8 mouse cellular contexts compared by ENCODE assay signal in genomic region chr9:103111621-103112470, GRCm38 (mm10). TPM values are rescaled to one million over a fixed set of nuclear protein-coding genes. Genes with fewer than 3 reads are reported as not detected.
DNase-seq lines count a peak whose midpoint lies in the region; ATAC-seq lines count a peak whose summit lies in the region.

Gene Rab6b (plus strand): TSS chr9:103111787.

- DNase-seq in 3134 (ENCODE audit: extremely low read depth, insufficient read length, low spot score), result peak; percentile 59
- DNase-seq in R1 (ENCODE audit: low read depth, low spot score), result peak; percentile 65
- peak; percentile 71 for DNase-seq in embryo, embryonic 10.5 days (ENCODE audit: low spot score)
- DNase-seq in kidney, postnatal 4 days, result peak; percentile 61 to 76

- no peaks in the 10 kb centered on the region for H3K36me3 ChIP-seq in heart, embryonic 11.5 days (ENCODE audit: control insufficient read depth, insufficient read depth, low read length)
- no peaks in the 10 kb centered on the region for H3K36me3 ChIP-seq in liver, embryonic 16.5 days (ENCODE audit: control insufficient read depth, insufficient read depth)
- H3K36me3 ChIP-seq in neural tube, embryonic 15.5 days, result 0 out of 2 replicates have a peak, but pooled peaks cover 2% of the 10 kb centered on the region

- peak within 1 kb of the TSS; percentile 71 for H3K9ac ChIP-seq in heart, embryonic 11.5 days (ENCODE audit: low read depth, low read length)
- H3K9ac ChIP-seq in liver, embryonic 16.5 days (ENCODE audit: low read depth, low read length), result no peak within 1 kb of the TSS
- peak within 1 kb of the TSS; percentile 78 for H3K9ac ChIP-seq in neural tube, embryonic 15.5 days (replicated peaks)

- peaks cover 14% of the 10 kb centered on the region; the same call in 1 of the 2 replicates for H3K4me1 ChIP-seq in heart, embryonic 11.5 days (ENCODE audit: control insufficient read depth, insufficient read depth, low read length)
- peaks cover 4% of the 10 kb centered on the region for H3K4me1 ChIP-seq in liver, embryonic 16.5 days (ENCODE audit: control insufficient read depth, low read depth, low read length)
- H3K4me1 ChIP-seq in neural tube, embryonic 15.5 days, result peaks cover 52% of the 10 kb centered on the region

- under 1% methylated on average over 38 of the region's 81 CpGs for WGBS in heart, embryonic 11.5 days (ENCODE audit: insufficient replicate concordance)
- under 1% methylated on average over 71 of the region's 81 CpGs for WGBS in liver, embryonic 16.5 days (ENCODE audit: insufficient replicate concordance)
- under 1% methylated on average over 58 of the region's 81 CpGs for WGBS in neural tube, embryonic 15.5 days

- H3K27me3 ChIP-seq in heart, embryonic 11.5 days (ENCODE audit: control insufficient read depth, insufficient read depth, low read length), result peaks cover 48% of the 10 kb centered on the region
- peaks cover 46% of the 10 kb centered on the region for H3K27me3 ChIP-seq in liver, embryonic 16.5 days (ENCODE audit: control insufficient read depth, insufficient read depth, low read depth, low read length)
- no peaks in the 10 kb centered on the region for H3K27me3 ChIP-seq in neural tube, embryonic 15.5 days (replicated peaks)

- H3K27ac ChIP-seq in heart, embryonic 11.5 days (ENCODE audit: low read depth, low read length), result no peak within 1 kb of the TSS
- no peak within 1 kb of the TSS for H3K27ac ChIP-seq in liver, embryonic 16.5 days (ENCODE audit: low read length)
- H3K27ac ChIP-seq in neural tube, embryonic 15.5 days (replicated peaks), result peak within 1 kb of the TSS; percentile 97

- peak within 1 kb of the TSS; percentile 97 for H3K4me2 ChIP-seq in heart, embryonic 11.5 days
- H3K4me2 ChIP-seq in liver, embryonic 16.5 days (ENCODE audit: low read depth, low read length), result peak within 1 kb of the TSS; percentile 76
- peak within 1 kb of the TSS; percentile 79 for H3K4me2 ChIP-seq in neural tube, embryonic 15.5 days

- peak within 1 kb of the TSS; percentile 69 for H3K4me3 ChIP-seq in heart, embryonic 11.5 days (ENCODE audit: low read depth, low read length)
- H3K4me3 ChIP-seq in liver, embryonic 16.5 days (ENCODE audit: low read depth, low read length), result peak within 1 kb of the TSS; percentile 54
- peak within 1 kb of the TSS; percentile 91 for H3K4me3 ChIP-seq in neural tube, embryonic 15.5 days (replicated peaks)

- ATAC-seq in heart, embryonic 11.5 days (replicated peaks; ENCODE audit: insufficient number of reproducible peaks, low FRiP score, low TSS enrichment), result peak; percentile 55
- no peak; the same call in 1 of the 2 replicates for ATAC-seq in liver, embryonic 16.5 days (ENCODE audit: low read depth)
- ATAC-seq in neural tube, embryonic 15.5 days (ENCODE audit: low FRiP score), result peak; percentile 81
- no peak for ATAC-seq in erythroid progenitor cell, adult 5-6 weeks (replicated peaks; ENCODE audit: low FRiP score, poor library complexity, severe bottlenecking)

- no peaks in the 10 kb centered on the region for H3K9me3 ChIP-seq in heart, embryonic 11.5 days (replicated peaks; ENCODE audit: control insufficient read depth, low read length)
- H3K9me3 ChIP-seq in liver, embryonic 16.5 days (replicated peaks; ENCODE audit: control insufficient read depth, low read length), result no peaks in the 10 kb centered on the region
- H3K9me3 ChIP-seq in neural tube, embryonic 15.5 days (replicated peaks), result no peaks in the 10 kb centered on the region

RNA-seq across cellular contexts. Expression of gene Rab6b, which starts in this region (rescaled TPM):
- 1.4 and 1.7 TPM in 2 replicates for polyA plus RNA-seq in heart, embryonic 11.5 days (2014; fragmentation: Nextera tagmentation; extraction: Ambion mirVana)
- 0.13 and 0.27 TPM in 2 replicates for polyA plus RNA-seq in liver, embryonic 16.5 days (2015; fragmentation: Nextera tagmentation; extraction: Ambion mirVana)
- 105 and 117 TPM in 2 replicates for polyA plus RNA-seq in neural tube, embryonic 15.5 days (2015; fragmentation: Nextera tagmentation; extraction: Ambion mirVana)
- 0.36 and 0.42 TPM in 2 replicates for total RNA-seq in erythroid progenitor cell, adult 5-6 weeks (2015; ENCODE audit: low replicate concordance)
- 0.61 and 0.64 TPM in 2 replicates for total RNA-seq in erythroid progenitor cell, adult 5-6 weeks (2017; ENCODE audit: low replicate concordance)

Comparison
In these comparisons a context has a peak if more than half of its experiments do, and no peak if none do; other contexts are left out.
1. RNA of gene Rab6b (polyA plus RNA-seq): 105 to 117 TPM in neural tube, embryonic 15.5 days; 1.4 to 1.7 TPM in heart, embryonic 11.5 days and 0.13 to 0.27 TPM in liver, embryonic 16.5 days; every median in the first group is over 10 times any median in the second.
2. ATAC-seq: peak in heart, embryonic 11.5 days (single experiment) and neural tube, embryonic 15.5 days (single experiment); none in liver, embryonic 16.5 days (single experiment) and erythroid progenitor cell, adult 5-6 weeks (single experiment).
3. Peak in every context shown above with its lines, with median percentiles within 50 percentile points of each other: DNase-seq, H3K4me2 ChIP-seq and H3K4me3 ChIP-seq.